Mouse (Mus musculus) ES-Bruce4 (cell line): ENCODE results near the gene Lgr4.

ENCODE experiments used
- CTCF ChIP-seq: IDR thresholded peaks from one replicate; pipeline ENCODE4 v1.8.1; 2011; ENCODE audit warnings: low read depth, low read length
- POLR2A ChIP-seq: IDR thresholded peaks from one replicate; pipeline ENCODE4 v1.8.1; 2011; ENCODE audit warnings: low read length; ENCODE audit not compliant: insufficient read depth

DNA sequence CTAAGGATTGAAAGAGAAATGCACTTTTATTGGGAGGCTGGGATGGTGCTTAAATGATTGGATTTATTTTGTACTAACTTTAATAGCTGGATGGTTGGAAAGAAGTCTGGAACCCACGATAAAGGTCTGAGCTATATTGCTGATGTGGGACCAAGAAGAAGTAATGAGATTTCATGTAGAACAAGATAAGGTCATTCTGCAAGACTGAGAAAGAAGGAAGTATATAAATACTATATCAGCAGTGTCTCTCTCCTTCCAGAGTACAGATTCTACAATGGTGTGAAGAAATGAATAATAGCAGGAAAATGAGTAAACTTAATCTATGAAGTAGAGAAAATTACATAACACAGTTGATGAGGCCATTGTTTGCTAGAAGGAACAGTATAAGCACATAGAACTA, 103.0 kb downstream of the Lgr4 start:
- TF ChIP-seq POLR2A (no peak), CTCF (no peak)
